Mouse (Mus musculus) E14TG2a.4 (cell line): ENCODE data around the gene Gm10337.

Experiments
- CTCF ChIP-seq: conservative IDR thresholded peaks from 2 replicates; pipeline ENCODE4 v1.5.1; 2014; ENCODE audit warnings: low read length
- NANOG ChIP-seq: IDR thresholded peaks from 2 replicates; pipeline ENCODE4 v1.6.1; 2014; ENCODE audit warnings: borderline replicate concordance, low read length, mixed read lengths
- POU5F1 ChIP-seq: IDR thresholded peaks from 2 replicates; pipeline ENCODE4 v1.6.1; 2014; ENCODE audit warnings: low read length, borderline replicate concordance

DNA sequence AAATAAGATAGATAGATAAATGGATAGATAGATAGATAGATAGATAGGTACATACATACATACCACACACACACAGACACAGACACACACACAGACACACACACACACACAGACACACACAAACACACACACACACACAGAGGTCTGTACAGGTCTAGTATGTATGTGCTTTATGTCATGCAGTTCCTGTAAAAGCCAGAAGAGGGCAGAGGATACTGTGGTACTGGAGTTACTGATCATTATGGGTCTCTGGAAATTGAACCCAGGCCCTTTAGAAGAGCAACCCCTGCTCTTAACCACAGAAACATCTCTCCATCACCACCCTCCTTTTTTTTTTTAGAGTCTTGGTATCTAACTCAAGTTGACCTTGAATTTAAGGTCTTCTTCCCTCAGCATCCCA lies 39.9 kb upstream of the Gm10337 start:
- TF ChIP-seq CTCF (peak; percentile 53), POU5F1 (no peak), NANOG (no peak)
